Mouse (Mus musculus) neural tube, postnatal 0 days (tissue): Measurements from ENCODE around the gene Gm9780. TPM values are rescaled to one million over a fixed set of nuclear protein-coding genes. Genes with fewer than 3 reads are reported as not detected.

Experiments used
- polyA plus RNA-seq: library from polyadenylated mRNA; unstranded; fragments of >200 nt; fragmentation: Nextera tagmentation; extraction: Ambion mirVana; gene quantifications from 2 replicates; pipeline ENCODE4 v1.2.1, GENCODE M21; 2015

Gene Gm9780
- polyA plus RNA-seq = 20.3 and 21.9 TPM in 2 replicates

DNA sequence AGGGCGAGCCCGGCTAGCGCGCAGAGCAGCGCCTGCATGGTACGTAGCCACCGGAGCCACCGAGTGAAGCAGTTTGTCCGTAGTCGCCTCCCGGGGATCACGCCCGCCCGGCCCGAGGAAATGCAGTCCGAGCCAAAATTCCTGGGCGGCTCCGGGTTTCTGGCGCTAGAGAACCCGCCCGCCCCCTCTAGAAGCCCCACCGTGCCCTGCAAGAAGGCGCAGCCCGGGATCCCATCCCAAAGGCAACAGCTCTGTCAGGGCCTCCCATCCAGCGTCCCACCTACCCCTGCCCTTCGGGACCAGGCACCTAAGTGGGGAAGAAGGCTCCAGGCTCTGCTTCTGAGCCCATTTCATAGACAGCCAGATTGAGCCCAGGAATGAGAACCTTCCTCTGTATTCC is at the start of gene Gm9780:
TSS of gene Gm9780 (minus strand) at position 101 of the 400 bp plus-strand sequence.

GRCm38 (mm10) chr14:26081997-26082396 is 39.5 kb upstream of the Gm9780 start, which contains the start of gene Cphx3:
TSS of gene Cphx3 (plus strand) at chr14:26082297.

GRCm38 (mm10) chr14:26081216-26081615 is 38.7 kb upstream of the Gm9780 start, which contains the start of gene Cphx2:
TSS of gene Cphx2 (plus strand) at chr14:26081516.

GRCm38 (mm10) chr14:26067325-26067633 is 24.8 kb upstream of the Gm9780 start, which contains the start of gene Tmem254c:
TSS of gene Tmem254c (minus strand) at chr14:26067355.

GRCm38 (mm10) chr14:25978371-25979241 is 63.9 kb downstream of the Gm9780 start, which contains the start of gene Duxbl1:
TSS of gene Duxbl1 (plus strand) at chr14:25978577.

Other genes starting within 250 kb of the Gm9780 start
- 3.1 and 4.2 TPM in 2 replicates for gene Anxa11, start 200.6 kb downstream of the Gm9780 start, polyA plus RNA-seq
- 1.3 TPM in 1 of 2 replicates, not detected in the other for gene Plac9a, start 139.6 kb downstream of the Gm9780 start, polyA plus RNA-seq
- 5.4 and 5.8 TPM in 2 replicates for gene Tmem254a, start 115.0 kb downstream of the Gm9780 start, polyA plus RNA-seq
- 0.14 TPM in 1 of 2 replicates, not detected in the other for gene Cphx1, start 104.4 kb downstream of the Gm9780 start, polyA plus RNA-seq
- 0.96 and 1.5 TPM in 2 replicates for gene Duxbl1, start 64.1 kb downstream of the Gm9780 start, polyA plus RNA-seq
- gene Tmem254c, start 24.6 kb upstream of the Gm9780 start, polyA plus RNA-seq = 50.8 and 54.5 TPM in 2 replicates
- not detected in 2 replicates for gene Cphx2, start 38.8 kb upstream of the Gm9780 start, polyA plus RNA-seq
- not detected in 2 replicates for gene Cphx3, start 39.6 kb upstream of the Gm9780 start, polyA plus RNA-seq
- not detected in 2 replicates for gene Duxbl2, start 75.6 kb upstream of the Gm9780 start, polyA plus RNA-seq
- 12.7 and 28.5 TPM in 2 replicates for gene Plac9b, start 139.8 kb upstream of the Gm9780 start, polyA plus RNA-seq
- gene Tmem254b, start 164.3 kb upstream of the Gm9780 start, polyA plus RNA-seq = 24.6 and 32.0 TPM in 2 replicates
- 2.7 TPM in 2 replicates for gene Duxbl3, start 215.3 kb upstream of the Gm9780 start, polyA plus RNA-seq